Mouse (Mus musculus): ENCODE measurements around the gene Gm13178. TPM values are rescaled to one million over a fixed set of nuclear protein-coding genes. Genes with fewer than 3 reads are reported as not detected.
A peak's percentile ranks its signal among the peaks of the same experiment; 100 is the strongest.

The Gm13178 gene
- under 1 TPM in 1 of 2 experiments, not detected in 1; 0.34 TPM for total RNA-seq (2021)

DNA sequence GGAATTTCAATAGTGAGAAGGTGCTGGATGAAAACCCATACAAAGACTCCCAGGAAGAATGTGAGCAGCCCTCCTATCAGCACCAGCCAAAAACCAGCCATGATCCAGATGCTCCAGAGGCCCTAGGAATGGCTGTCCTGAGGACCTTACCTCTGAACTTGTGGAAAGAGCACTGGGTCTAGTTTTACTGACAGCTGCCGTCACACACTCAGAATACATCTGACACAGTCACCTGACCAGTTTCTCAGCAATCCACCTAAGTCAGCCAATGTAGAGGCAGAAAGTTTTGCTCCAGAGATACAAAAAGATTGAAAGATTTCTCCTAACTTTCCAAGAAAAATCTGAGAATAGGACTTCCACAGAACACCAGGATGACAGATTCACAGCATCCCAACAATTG is at the start of gene Gm13178:
Gm13178 (minus strand) TSS at position 101 of the 400 bp plus-strand sequence.
- no peak for DNase-seq (ENCODE audit: extremely low spot score in 1 of 2, low spot score in 1 of 2)

- DNase-seq (ENCODE audit: extremely low spot score in 1 of 2, low spot score in 1 of 2) = peak; percentile 19 to 65
Measured at GRCm38 (mm10) chr4:144765722-144766121, 44.5 kb upstream of the Gm13178 start.

GRCm38 (mm10) chr4:144749139-144749538 is 27.9 kb upstream of the Gm13178 start:
- no peak for DNase-seq (ENCODE audit: extremely low spot score in 1 of 2, low spot score in 1 of 2)

- no peak for DNase-seq (ENCODE audit: extremely low spot score in 1 of 2, low spot score in 1 of 2)
Measured at GRCm38 (mm10) chr4:144719691-144720090, 1.5 kb downstream of the Gm13178 start.

DNA sequence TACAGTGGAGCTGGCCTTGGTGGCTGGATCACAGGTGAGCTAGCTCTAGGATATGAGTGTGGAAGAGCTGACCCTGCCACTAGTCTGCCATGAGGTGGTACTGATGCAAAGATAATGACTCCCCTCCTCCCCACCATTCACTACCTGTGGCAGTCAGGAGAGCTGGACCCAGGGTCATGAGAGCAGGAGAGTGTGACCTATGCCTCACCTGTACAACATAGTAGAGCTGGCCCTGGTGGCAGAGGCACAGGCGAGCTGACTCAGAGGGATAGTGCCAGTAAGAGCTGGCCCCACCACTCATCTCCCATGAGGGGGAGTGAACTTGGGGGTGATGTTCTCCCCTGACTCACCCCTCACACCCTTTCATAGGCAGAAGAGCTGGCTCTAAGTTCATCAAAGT is 2.9 kb downstream of the Gm13178 start:
- DNase-seq (ENCODE audit: extremely low spot score in 1 of 2, low spot score in 1 of 2) = no peak

GRCm38 (mm10) chr4:144686268-144686667 is 34.9 kb downstream of the Gm13178 start, which contains the start of gene Gm436:
Gm436 (minus strand) TSS chr4:144686368.
- no peak for DNase-seq (ENCODE audit: extremely low spot score in 1 of 2, low spot score in 1 of 2)

Other genes with a start within 250 kb of the Gm13178 start
- gene 9430007A20Rik, start 201.6 kb downstream of the Gm13178 start, total RNA-seq (2021) = not detected
- gene Gm13124, start 156.3 kb downstream of the Gm13178 start, total RNA-seq (2021) = not detected
- not detected for gene Aadacl4, start 107.7 kb downstream of the Gm13178 start, total RNA-seq (2021)
- gene Gm436, start 35.0 kb downstream of the Gm13178 start, total RNA-seq (2021) = not detected
- not detected for gene Gm438, start 65.2 kb upstream of the Gm13178 start, total RNA-seq (2021)
- 10 to 100 TPM; 29.6 to 30.6 TPM for gene Dhrs3, start 171.4 kb upstream of the Gm13178 start, total RNA-seq (2021)